Mouse (Mus musculus) small intestine, adult 2 months (tissue): Measurements from ENCODE around the gene Tle4.

ENCODE experiments used
- CTCF ChIP-seq: fragments of 200-500 bp; IDR thresholded peaks from 2 replicates; pipeline ENCODE4 v1.5.1; 2012; ENCODE audit warnings: low read depth, mild to moderate bottlenecking, control low read depth, inconsistent platforms, low read length, moderate library complexity, mixed read lengths; ENCODE audit not compliant: insufficient replicate concordance, insufficient read length; ENCODE audit errors: extremely low read depth
- POLR2A ChIP-seq: fragments of 200-500 bp; IDR thresholded peaks from 2 replicates; pipeline ENCODE4 v1.6.1; 2012; ENCODE audit warnings: low read depth, mild to moderate bottlenecking, control low read depth, inconsistent platforms, low read length, moderate library complexity

- no peak for TF ChIP-seq POLR2A
- no peak for TF ChIP-seq CTCF
These were observed 52.4 kb downstream of the Tle4 start for GRCm38 (mm10) chr19:14545485-14545884.
